Mouse (Mus musculus): ENCODE data around the gene Kirrel3.

The Kirrel3 gene

GRCm38 (mm10) chr9:35026897-35027311, 541.2 kb downstream of the Kirrel3 start:
- WGBS: 51% methylated on average over 6 of the region's 6 CpGs

GRCm38 (mm10) chr9:35027382-35027997, 541.8 kb downstream of the Kirrel3 start:
- WGBS: 83% methylated on average over 6 of the region's 6 CpGs

DNA sequence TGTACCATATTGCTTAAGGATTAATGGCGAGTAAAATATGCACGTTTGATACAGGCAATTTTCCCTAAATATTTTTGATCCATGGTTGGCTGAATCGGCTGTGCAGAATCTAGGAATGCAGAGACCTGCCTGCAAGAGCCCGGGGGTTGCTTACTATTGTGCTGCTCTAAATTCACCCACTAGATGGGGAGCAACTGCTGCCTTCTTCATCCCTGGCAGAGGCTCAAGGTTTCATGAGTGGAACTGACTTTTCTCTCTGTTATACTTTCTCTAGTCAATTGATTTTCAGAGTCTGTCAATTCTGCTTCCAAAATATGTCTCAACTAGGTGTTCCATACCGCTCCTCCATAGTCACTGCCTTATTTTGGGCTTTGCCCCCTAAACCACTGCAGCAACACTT, 545.1 kb downstream of the Kirrel3 start:
- WGBS: 58% methylated on average over 5 of the region's 5 CpGs

DNA sequence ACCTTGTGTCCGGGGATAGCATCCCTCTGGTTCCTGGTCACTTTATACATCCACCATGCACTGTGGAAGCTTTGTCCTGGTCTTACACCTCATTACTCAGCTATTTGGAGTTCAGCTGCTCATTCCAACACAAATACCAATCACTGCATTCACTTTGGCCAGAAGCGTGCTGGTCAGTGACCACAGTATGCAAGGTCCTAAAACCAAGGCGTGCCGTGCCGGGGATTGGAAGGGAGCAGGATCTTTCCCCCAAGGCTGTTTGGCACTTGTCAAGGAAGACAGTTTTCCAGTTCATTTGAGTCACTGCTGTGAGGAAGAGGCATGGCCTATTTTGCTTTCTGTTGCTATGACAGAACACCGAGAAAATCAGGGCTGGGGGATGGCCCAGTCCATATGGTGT, 546.8 kb downstream of the Kirrel3 start:
- WGBS: 75% methylated on average over 6 of the region's 6 CpGs

- 67% methylated on average over 14 of the region's 14 CpGs for WGBS
Observed at GRCm38 (mm10) chr9:35035074-35035473, 549.4 kb downstream of the Kirrel3 start.

- WGBS: 51% methylated on average over 7 of the region's 7 CpGs
Observed at GRCm38 (mm10) chr9:35038922-35039586, 553.4 kb downstream of the Kirrel3 start.

DNA sequence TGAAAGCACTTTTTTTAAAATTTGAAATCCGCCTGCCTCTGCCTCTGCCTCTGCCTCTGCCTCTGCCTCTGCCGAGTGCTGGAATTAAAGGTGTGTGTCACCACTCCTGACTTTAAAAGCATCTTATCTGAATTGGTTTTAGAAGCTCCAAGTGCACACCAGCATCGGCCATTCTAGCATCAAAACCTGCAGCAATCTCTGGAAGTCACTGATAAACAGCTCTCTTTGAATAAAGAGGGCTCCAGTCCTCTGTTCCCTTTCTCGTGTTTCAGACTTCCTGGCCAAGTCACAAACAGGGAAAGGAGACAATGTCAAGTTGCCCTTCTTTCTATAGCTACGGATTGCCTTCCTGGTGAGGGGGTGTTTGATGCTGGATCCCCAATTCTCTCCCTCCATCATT, 554.2 kb downstream of the Kirrel3 start:
- 62% methylated on average over 5 of the region's 5 CpGs for WGBS

GRCm38 (mm10) chr9:35041493-35041892, 555.8 kb downstream of the Kirrel3 start:
- WGBS: 69% methylated on average over 5 of the region's 5 CpGs

DNA sequence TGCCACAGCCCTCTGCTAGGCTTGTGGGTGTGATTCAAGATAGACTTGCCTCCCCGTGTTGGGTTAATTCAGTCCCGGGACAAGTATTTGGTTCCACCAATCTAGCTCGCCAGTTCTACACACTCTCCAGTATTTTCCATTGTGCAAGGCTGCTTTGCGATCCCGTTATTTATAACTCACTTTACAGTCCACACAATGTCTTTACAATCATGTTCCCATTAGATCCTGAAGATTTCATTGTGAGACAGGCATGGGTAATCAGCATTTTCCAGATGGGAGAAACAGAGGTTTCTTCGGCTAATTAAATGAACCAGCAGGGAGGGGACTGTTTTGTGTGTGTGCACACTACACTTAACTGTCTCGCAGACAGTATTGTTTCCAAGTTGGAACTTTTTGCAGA, 557.9 kb downstream of the Kirrel3 start:
- 60% methylated on average over 7 of the region's 7 CpGs for WGBS

GRCm38 (mm10) chr9:35044458-35044857, 558.8 kb downstream of the Kirrel3 start:
- 63% methylated on average over 15 of the region's 15 CpGs for WGBS

DNA sequence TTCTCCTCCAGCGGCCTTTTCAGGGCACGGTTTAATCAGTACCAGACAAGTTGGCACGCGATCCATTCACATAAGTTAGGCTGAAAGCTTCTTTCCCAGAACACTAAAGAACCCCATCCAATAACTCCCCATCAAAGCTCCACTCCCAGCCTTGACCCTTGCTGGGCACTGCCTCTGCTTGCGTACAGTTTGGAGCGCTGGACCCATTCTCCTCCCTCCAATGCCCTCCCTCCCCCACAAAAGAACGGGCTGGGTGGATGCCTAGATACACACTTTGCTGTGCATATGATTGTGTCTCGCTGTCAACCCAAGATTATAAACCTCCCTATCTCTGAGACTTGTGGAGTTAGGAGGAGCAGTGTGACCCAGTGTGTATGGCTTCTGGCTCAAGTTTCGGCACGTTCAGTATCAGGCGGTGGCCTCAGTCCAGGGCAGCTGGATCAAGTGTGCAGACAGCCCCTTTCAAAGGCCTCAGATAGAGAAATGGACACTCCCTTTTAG, 559.4 kb downstream of the Kirrel3 start:
- WGBS: 73% methylated on average over 11 of the region's 11 CpGs

DNA sequence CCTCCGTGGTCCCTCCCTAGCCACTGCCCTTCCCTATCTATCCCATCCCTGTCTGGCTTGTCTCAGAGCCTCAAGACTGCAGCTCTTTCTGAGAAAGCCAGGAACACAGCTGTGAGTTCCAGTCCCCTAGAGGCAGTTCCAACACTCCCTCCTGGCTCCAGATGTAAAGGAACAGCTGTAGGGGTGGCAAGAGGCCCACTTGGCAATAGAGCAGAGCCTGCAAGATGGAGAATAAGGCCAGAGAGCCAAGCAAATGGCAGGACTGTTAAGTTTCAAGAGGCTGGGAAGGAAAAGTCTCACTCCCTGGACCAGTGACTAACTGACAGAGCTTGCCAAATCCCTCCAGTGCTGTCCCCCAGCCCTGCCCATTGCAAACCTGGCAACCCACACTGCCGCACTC, 560.1 kb downstream of the Kirrel3 start:
- 68% methylated on average over 2 of the region's 2 CpGs for WGBS

- 96% methylated on average over 6 of the region's 6 CpGs for WGBS
Observed at GRCm38 (mm10) chr9:35048449-35048848, 562.8 kb downstream of the Kirrel3 start.

GRCm38 (mm10) chr9:35049891-35050527, 564.3 kb downstream of the Kirrel3 start:
- whole genome bisulfite sequencing: 66% methylated on average over 3 of the region's 3 CpGs

DNA sequence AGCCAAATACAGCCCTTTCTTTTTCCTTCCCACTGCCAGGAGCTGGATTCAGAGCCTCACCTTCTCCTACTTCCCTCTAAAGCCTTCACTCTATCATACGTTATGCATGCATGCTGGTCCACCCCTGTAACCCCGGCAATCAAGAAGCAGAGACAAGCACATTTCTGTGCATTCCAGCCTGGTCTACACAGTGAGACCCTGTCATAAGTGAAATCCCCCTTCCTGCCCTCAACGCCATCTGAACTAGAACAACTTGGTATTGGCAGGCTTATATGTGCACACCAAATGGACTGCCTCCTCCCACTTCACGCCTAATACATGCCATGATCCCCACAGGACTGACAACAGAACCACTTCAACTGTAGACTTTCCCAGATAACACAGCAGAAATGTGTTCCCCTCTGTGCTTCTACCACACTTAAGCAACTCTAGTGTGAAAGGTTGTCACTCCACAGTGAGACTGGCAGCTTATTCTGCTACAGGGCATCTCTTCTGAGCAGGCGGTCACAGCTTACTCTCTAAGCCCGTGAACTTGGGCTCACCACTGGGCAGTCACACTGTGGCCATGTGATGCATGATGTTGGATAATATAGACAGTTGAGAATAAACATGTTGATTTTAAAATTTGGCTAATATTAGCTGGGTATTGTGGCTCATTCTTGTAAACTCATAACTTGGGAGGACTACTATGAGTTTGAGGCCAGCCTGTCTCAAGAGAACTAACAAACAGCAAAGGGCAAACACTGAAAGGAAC, 565.2 kb downstream of the Kirrel3 start:
- WGBS: 93% methylated on average over 6 of the region's 6 CpGs

DNA sequence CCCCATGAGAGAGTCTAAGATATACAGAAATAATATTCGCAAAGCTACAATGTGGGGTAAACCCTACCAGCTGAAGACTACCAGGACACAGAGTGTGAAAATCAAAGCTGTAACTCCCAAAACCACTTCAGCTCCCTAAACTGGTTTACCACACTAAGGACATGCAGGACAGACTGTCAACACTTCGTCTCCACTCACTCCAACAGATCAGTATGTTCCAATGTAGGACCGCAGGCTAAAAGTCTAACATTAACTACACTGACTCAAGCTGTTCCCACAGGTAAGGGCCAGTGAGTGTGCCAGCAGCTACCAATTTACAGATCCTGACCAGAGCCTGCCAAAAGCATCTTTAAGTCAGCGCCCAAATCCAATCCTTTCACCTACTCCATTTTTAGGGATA, 566.0 kb downstream of the Kirrel3 start:
- 95% methylated on average over 4 of the region's 4 CpGs for WGBS

DNA sequence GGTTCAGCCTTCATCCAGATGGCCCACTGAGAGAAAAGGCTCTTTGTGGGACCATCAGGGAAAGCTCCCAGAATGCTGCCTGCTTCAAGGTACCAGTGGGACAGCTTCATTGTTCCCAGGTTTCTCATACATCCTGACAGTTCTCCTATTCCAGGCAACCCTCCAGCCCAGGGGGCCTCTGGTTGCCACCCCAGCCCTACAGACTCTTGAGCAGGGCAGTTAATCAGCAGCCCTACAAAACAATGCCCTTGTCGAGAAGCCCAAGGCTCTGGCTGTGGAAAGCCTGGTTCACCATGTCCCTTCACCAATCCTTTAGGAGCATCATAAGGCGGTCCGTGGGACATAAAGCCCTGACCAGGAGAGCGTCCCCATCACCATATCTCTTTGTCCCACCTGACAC, 567.0 kb downstream of the Kirrel3 start:
- 95% methylated on average over 4 of the region's 4 CpGs for WGBS

- WGBS: 95% methylated on average over 16 of the region's 16 CpGs
Observed at GRCm38 (mm10) chr9:35053081-35053480, 567.4 kb downstream of the Kirrel3 start.

DNA sequence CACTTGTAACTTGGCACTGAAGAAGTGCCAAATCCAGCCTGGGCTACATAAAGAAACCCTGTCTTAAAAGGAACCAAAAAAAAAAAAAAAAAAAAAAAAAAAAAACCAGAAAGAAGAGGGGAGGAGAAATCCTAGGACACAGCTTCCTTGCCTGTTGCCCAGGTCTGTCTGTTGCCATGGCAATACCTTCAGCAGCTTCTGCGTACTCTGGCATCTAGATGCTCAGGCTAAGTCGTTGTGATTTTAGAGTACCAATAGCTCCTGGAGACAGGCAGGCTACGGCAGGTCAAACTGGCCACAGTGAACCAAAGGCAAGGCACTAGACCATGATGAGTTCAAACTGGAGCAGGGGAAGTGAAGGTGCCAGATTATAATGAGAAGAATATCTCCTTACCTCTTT, 568.0 kb downstream of the Kirrel3 start:
- 67% methylated on average over 3 of the region's 3 CpGs for WGBS

DNA sequence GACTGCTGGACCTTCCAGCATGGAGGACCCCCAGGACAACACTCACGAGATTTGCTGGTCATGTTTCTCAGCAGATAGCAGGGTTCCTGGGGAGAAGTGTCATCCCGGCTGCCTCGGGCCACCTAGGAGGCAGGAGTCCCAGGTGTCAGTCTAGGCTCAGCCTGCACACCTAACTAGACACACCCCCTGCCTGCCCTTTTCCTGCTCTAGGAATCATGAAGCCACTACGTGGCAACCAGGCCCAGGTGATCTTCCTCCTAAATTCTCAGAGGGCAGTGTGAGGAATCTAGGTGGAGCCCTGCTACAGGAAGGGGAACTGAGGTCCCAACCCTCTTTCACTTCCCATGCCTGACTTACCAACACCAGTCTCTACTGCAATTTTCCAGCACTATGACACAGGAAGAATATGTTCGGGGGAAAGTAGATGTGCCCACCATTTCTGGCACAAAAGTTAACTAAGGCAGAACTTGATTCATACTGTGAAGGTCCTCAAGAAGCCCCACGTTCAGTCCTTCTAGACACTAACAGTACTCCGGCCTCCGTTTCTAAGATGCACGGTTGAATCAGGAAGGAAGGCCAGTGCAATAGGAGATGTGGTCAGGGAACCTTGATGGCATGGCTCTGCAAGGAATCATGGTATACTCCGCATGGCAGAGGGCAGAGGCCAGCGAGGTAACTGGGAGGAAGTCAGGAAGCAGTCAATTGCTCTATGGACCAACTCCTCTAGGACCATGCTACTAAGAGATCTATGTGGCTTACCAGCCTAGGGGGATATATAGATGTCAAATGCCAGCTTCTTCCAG, 570.0 kb downstream of the Kirrel3 start:
- WGBS: 92% methylated on average over 11 of the region's 11 CpGs

- 68% methylated on average over 3 of the region's 3 CpGs for WGBS
Observed at GRCm38 (mm10) chr9:35056611-35057010, 570.9 kb downstream of the Kirrel3 start.

Measured in cerebral cortex, adult 2 months (tissue).